Mouse (Mus musculus) embryonic facial prominence, embryonic 15.5 days (tissue): ENCODE results near the gene Col23a1. TPM values are rescaled to one million over a fixed set of nuclear protein-coding genes. Genes with fewer than 3 reads are reported as not detected.

ENCODE experiments used
- ATAC-seq: fragments of 200-750 bp; cut with Nextera tagmentation; 2 replicates; pipeline ENCODE4 v1.8.0; 2017; ENCODE audit warnings: low read depth, moderate TSS enrichment; ENCODE audit not compliant: insufficient number of reproducible peaks, low FRiP score, low TSS enrichment
- H3K27ac ChIP-seq: fragments of 300-500 bp; sonication (generic); replicated peaks from 2 replicates; pipeline ENCODE4 v1.5.1; 2015; ENCODE audit warnings: mild to moderate bottlenecking, inconsistent platforms
- H3K27me3 ChIP-seq: fragments of 300-500 bp; sonication (generic); 2 replicates; pipeline ENCODE4 v1.6.1; 2015; ENCODE audit warnings: inconsistent platforms
- H3K36me3 ChIP-seq: fragments of 300-500 bp; sonication (generic); 2 replicates; pipeline ENCODE4 v1.6.1; 2015; ENCODE audit warnings: mild to moderate bottlenecking, inconsistent platforms
- H3K4me1 ChIP-seq: fragments of 300-500 bp; sonication (generic); 2 replicates; pipeline ENCODE4 v1.6.1; 2015; ENCODE audit warnings: inconsistent platforms
- H3K4me2 ChIP-seq: fragments of 300-500 bp; sonication (generic); replicated peaks from 2 replicates; pipeline ENCODE4 v1.6.1; 2015; ENCODE audit warnings: mild to moderate bottlenecking, inconsistent platforms
- H3K4me3 ChIP-seq: fragments of 300-500 bp; sonication (generic); replicated peaks from 2 replicates; pipeline ENCODE4 v1.5.1; 2015; ENCODE audit warnings: mild to moderate bottlenecking, inconsistent platforms
- H3K9ac ChIP-seq: fragments of 300-500 bp; sonication (generic); 2 replicates; pipeline ENCODE4 v1.6.1; 2015; ENCODE audit warnings: inconsistent platforms
- H3K9me3 ChIP-seq: fragments of 300-500 bp; sonication (generic); replicated peaks from 2 replicates; pipeline ENCODE4 v1.6.1; 2016; ENCODE audit warnings: inconsistent platforms
- WGBS: fragments of 180-500 bp; shearing (Covaris S2); methylation state at CpG from one replicate; pipeline ENCODE4 v1.1.7; 2015; 5-methylcytosine and 5-hydroxymethylcytosine counted together
- polyA plus RNA-seq: library from polyadenylated mRNA; unstranded; fragments of >200 nt; fragmentation: Nextera tagmentation; extraction: Ambion mirVana; gene quantifications from 2 replicates; pipeline ENCODE4 v1.2.1, GENCODE M21; 2015

Gene Col23a1
- polyA plus RNA-seq, 1 experiment from 2014 or later, result 26.2 TPM

- 18% methylated on average over 4 of the region's 4 CpGs for WGBS
- Histone ChIP-seq H3K27ac (no peak overlapping the region), H3K4me1 (peaks cover 25% of the 10 kb centered on the region), H3K36me3 (no peaks in the 10 kb centered on the region), H3K9ac (no peak overlapping the region), H3K9me3 (no peaks in the 10 kb centered on the region), H3K4me3 (no peak overlapping the region), H3K27me3 (no peaks in the 10 kb centered on the region), H3K4me2 (no peak overlapping the region)
- no peak for ATAC-seq
These were observed 256.1 kb downstream of the Col23a1 start for GRCm38 (mm10) chr11:51545811-51546210.

GRCm38 (mm10) chr11:51551253-51551652, 261.5 kb downstream of the Col23a1 start:
- no peaks in the 10 kb centered on the region for H3K36me3 ChIP-seq
- no peak overlapping the region for H3K4me3 ChIP-seq
- H3K9me3 ChIP-seq, result no peaks in the 10 kb centered on the region
- H3K9ac ChIP-seq, result no peak overlapping the region
- H3K4me1 ChIP-seq, result peaks cover 13% of the 10 kb centered on the region
- no peak overlapping the region for H3K27ac ChIP-seq
- 45% methylated on average over 5 of the region's 5 CpGs for WGBS
- no peaks in the 10 kb centered on the region for H3K27me3 ChIP-seq
- no peak overlapping the region for H3K4me2 ChIP-seq
- ATAC-seq, result no peak

GRCm38 (mm10) chr11:51552091-51552490, 262.4 kb downstream of the Col23a1 start:
- no peak overlapping the region for H3K9ac ChIP-seq
- ATAC-seq, result no peak
- H3K27ac ChIP-seq, result no peak overlapping the region
- no peaks in the 10 kb centered on the region for H3K36me3 ChIP-seq
- no peaks in the 10 kb centered on the region for H3K27me3 ChIP-seq
- H3K4me2 ChIP-seq, result no peak overlapping the region
- peaks cover 12% of the 10 kb centered on the region for H3K4me1 ChIP-seq
- H3K9me3 ChIP-seq, result no peaks in the 10 kb centered on the region
- no peak overlapping the region for H3K4me3 ChIP-seq
- 70% methylated on average over 3 of the region's 3 CpGs for WGBS

GRCm38 (mm10) chr11:51554590-51554989, 264.9 kb downstream of the Col23a1 start:
- 62% methylated on average over 10 of the region's 10 CpGs for WGBS
- no peak for ATAC-seq
- Histone ChIP-seq H3K4me1 (peaks cover 12% of the 10 kb centered on the region), H3K9ac (no peak overlapping the region), H3K27ac (no peak overlapping the region), H3K9me3 (no peaks in the 10 kb centered on the region), H3K36me3 (no peaks in the 10 kb centered on the region), H3K4me3 (peak overlapping the region; percentile 13; the same call in 1 of the 2 replicates), H3K27me3 (no peaks in the 10 kb centered on the region), H3K4me2 (no peak overlapping the region)

GRCm38 (mm10) chr11:51555066-51555465, 265.3 kb downstream of the Col23a1 start:
- H3K27ac ChIP-seq, result no peak overlapping the region
- H3K4me3 ChIP-seq, result no peak overlapping the region
- no peak for ATAC-seq
- no peaks in the 10 kb centered on the region for H3K9me3 ChIP-seq
- H3K4me2 ChIP-seq, result no peak overlapping the region
- H3K9ac ChIP-seq, result no peak overlapping the region
- 48% methylated on average over 2 of the region's 2 CpGs for WGBS
- H3K36me3 ChIP-seq, result no peaks in the 10 kb centered on the region
- peaks cover 12% of the 10 kb centered on the region for H3K4me1 ChIP-seq
- H3K27me3 ChIP-seq, result no peaks in the 10 kb centered on the region

GRCm38 (mm10) chr11:51563276-51563675, 273.6 kb downstream of the Col23a1 start:
- no peaks in the 10 kb centered on the region for H3K27me3 ChIP-seq
- no peaks in the 10 kb centered on the region for H3K4me1 ChIP-seq
- H3K9me3 ChIP-seq, result no peaks in the 10 kb centered on the region
- H3K4me3 ChIP-seq, result no peak overlapping the region
- H3K9ac ChIP-seq, result no peak overlapping the region
- H3K27ac ChIP-seq, result no peak overlapping the region
- H3K4me2 ChIP-seq, result no peak overlapping the region
- no peaks in the 10 kb centered on the region for H3K36me3 ChIP-seq
- WGBS, result 93% methylated on average over 1 of the region's 1 CpGs
- ATAC-seq, result no peak

- no peak overlapping the region for H3K27ac ChIP-seq
- no peak overlapping the region for H3K4me3 ChIP-seq
- no peak overlapping the region for H3K9ac ChIP-seq
- H3K4me1 ChIP-seq, result no peaks in the 10 kb centered on the region
- H3K4me2 ChIP-seq, result no peak overlapping the region
- no peaks in the 10 kb centered on the region for H3K36me3 ChIP-seq
- H3K9me3 ChIP-seq, result no peaks in the 10 kb centered on the region
- ATAC-seq, result no peak
- no peaks in the 10 kb centered on the region for H3K27me3 ChIP-seq
- 40% methylated on average over 3 of the region's 3 CpGs for WGBS
These were observed 275.3 kb downstream of the Col23a1 start for GRCm38 (mm10) chr11:51565062-51565461.

- Histone ChIP-seq H3K27ac (no peak overlapping the region), H3K4me3 (no peak overlapping the region), H3K4me2 (no peak overlapping the region), H3K27me3 (no peaks in the 10 kb centered on the region), H3K36me3 (no peaks in the 10 kb centered on the region), H3K9me3 (no peaks in the 10 kb centered on the region), H3K9ac (no peak overlapping the region), H3K4me1 (no peaks in the 10 kb centered on the region)
- 89% methylated on average over 6 of the region's 6 CpGs for WGBS
- ATAC-seq, result no peak
These were observed 276.2 kb downstream of the Col23a1 start for GRCm38 (mm10) chr11:51565951-51566350.

- Histone ChIP-seq H3K9ac (no peak overlapping the region), H3K27me3 (no peaks in the 10 kb centered on the region), H3K27ac (no peak overlapping the region), H3K36me3 (no peaks in the 10 kb centered on the region), H3K4me3 (no peak overlapping the region), H3K4me2 (no peak overlapping the region), H3K4me1 (no peaks in the 10 kb centered on the region), H3K9me3 (no peaks in the 10 kb centered on the region)
- no peak for ATAC-seq
- WGBS, result 86% methylated on average over 4 of the region's 4 CpGs
These were observed 279.1 kb downstream of the Col23a1 start for GRCm38 (mm10) chr11:51568801-51569200.

GRCm38 (mm10) chr11:51576454-51576853, 286.7 kb downstream of the Col23a1 start:
- Histone ChIP-seq H3K4me1 (no peaks in the 10 kb centered on the region), H3K4me3 (no peak overlapping the region), H3K9me3 (no peaks in the 10 kb centered on the region), H3K27me3 (no peaks in the 10 kb centered on the region), H3K36me3 (no peaks in the 10 kb centered on the region), H3K27ac (no peak overlapping the region), H3K4me2 (no peak overlapping the region), H3K9ac (no peak overlapping the region)
- 78% methylated on average over 4 of the region's 4 CpGs for WGBS
- no peak for ATAC-seq

GRCm38 (mm10) chr11:51577587-51577986, 287.9 kb downstream of the Col23a1 start:
- Histone ChIP-seq H3K4me1 (no peaks in the 10 kb centered on the region), H3K4me2 (no peak overlapping the region), H3K36me3 (no peaks in the 10 kb centered on the region), H3K9ac (no peak overlapping the region), H3K9me3 (no peaks in the 10 kb centered on the region), H3K4me3 (no peak overlapping the region), H3K27me3 (no peaks in the 10 kb centered on the region), H3K27ac (no peak overlapping the region)
- WGBS, result 82% methylated on average over 7 of the region's 7 CpGs
- ATAC-seq, result no peak

- WGBS, result 78% methylated on average over 4 of the region's 4 CpGs
- Histone ChIP-seq H3K27ac (no peak overlapping the region), H3K27me3 (no peaks in the 10 kb centered on the region), H3K4me3 (no peak overlapping the region), H3K4me2 (no peak overlapping the region), H3K36me3 (no peaks in the 10 kb centered on the region), H3K9ac (no peak overlapping the region), H3K4me1 (peaks cover 10% of the 10 kb centered on the region), H3K9me3 (no peaks in the 10 kb centered on the region)
- no peak for ATAC-seq
These were observed 289.3 kb downstream of the Col23a1 start for GRCm38 (mm10) chr11:51579024-51579423.
